Mouse (Mus musculus) lung, postnatal 36 days (tissue): Measurements from ENCODE around the gene Atxn7l1.
"Not testable (repeated sequence)": the region's sequence is repeated elsewhere in the genome, so short reads cannot be mapped to it uniquely, and the experiment has no call there.

Source experiments
- DNase-seq: peaks from one replicate; pipeline ENCODE4 v3.0.0; 2022; ENCODE audit warnings: mixed read lengths

Gene Atxn7l1

DNA sequence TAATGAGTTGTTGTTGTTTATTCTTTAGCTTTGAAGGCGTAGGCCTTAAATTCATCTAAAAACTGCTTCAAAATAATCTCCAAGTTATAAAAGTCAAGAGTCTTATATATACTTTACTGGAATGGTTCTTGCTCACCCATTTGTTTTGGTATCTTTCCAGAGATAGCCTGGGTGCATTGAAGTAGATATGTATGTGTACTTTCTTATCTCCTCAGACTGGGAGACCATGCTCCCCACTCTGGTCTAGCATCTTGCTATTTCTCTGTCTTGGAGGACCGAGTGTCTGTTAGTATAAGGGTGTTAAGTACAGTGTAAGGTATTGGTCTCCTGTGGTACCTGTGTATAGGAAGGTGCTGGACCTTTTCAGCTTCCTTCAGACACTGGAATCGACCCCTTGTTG lies 6.4 kb downstream of the Atxn7l1 start:
- DNase-seq, result no peak

DNA sequence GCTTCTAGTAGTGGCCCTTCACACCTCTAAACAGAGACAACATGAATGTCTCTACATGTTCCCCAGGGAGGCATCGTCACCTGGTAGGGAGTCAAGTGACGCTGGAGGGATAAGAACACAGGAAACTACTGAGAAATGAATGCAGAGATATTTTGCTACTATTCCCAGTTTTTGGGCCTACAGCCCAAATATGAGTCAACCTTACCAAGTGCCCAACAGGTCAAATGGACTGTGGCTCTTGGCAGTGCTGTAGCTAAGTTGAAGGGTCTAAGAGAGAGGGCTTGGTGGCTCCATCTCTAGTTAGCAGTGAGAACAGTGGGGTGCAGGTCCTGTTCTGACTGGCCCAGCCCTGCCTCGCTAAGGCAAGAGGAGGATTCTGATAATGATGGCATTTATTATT lies 7.2 kb downstream of the Atxn7l1 start:
- DNase-seq, result no peak

DNA sequence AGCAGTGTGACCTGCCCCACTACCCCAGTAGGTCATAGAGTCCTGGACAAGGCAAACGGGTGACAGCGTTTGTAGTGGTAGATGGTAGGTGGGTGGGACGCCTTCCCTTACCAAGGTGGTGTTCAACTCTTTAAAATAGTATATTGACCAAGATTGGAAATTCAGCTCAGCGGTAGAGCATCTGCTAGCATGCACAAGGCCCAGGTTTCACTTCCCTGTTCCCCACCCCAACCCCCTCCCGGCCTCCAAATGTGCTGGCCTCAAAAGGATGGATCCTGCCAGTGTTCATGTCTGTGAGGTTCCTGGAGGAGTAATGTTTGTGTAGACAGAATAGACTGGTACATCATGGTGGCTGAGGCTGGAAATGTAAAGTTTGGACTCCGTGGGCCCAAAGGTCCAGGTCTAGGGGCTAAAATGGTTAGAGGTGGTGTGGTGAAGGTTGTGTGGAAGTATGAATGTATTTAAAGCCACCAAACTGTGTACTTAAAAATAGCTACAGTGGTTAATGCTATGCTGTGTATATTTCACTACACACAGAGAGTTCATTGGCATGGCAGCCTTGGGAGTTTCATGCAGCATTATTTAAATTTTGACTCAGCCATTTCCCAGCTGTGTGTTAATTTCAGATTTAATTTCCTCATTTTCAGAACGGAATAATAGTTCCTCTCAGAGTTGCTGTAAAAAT lies 9.0 kb downstream of the Atxn7l1 start:
- peak; percentile 41 for DNase-seq

DNA sequence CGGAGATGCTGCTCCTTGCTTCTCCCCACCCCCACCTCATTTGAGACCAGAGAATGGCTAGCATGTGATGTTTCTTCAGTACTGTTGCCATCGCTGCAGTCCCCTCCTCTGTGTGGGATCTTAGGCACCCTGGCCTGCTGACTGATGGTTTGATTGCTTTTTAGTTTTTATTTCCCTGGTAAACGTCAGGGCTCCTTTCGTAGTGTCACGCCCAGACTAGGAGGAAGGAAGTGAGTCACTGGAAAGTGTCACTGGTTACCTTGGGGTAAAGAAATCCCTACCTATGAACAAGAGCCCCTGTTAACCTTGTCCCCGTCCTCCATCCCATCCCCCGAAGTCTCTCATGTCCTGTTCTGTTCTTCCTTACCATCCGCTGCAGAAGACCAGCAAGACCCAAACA lies 10.8 kb downstream of the Atxn7l1 start:
- DNase-seq, result no peak

DNA sequence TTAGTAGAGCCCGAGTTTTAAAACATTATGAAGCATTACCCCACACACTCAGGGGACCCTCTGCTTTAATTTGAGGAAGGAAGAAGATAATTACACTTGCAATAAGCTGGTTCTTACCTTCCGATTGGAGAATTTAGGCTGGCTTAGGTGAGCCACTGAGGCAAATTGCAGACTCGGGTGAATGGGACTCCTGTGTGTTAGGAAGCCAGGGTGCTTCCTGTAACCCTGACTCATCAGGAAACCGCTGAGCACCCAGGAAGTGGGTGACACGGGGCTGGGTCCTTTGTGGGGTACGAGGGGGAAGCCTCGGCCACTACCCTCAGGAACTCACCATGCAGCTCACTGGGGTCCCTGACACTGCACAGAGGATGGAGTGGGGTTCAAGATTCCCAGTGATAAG lies 12.9 kb downstream of the Atxn7l1 start:
- DNase-seq, result no peak

DNA sequence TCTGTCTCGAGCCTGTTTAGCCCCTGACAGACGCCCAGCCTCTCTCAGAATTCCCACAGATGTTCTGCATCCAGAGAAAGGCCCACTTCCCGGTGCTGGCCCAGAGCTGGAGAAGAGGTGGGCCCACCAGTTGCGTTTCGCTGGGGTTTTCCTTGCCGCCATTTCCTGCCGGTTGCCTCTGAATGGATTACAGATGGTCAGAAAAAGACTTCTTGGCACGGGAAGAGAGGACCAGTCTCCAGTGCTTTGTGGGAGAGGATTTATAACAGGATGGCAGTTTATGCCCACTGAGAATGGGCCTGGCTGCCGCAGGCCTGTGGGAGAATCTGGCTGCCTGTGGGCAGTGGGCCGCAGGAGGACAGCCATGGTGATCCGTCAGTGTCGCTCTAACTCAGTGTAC lies 15.0 kb downstream of the Atxn7l1 start:
- DNase-seq, result no peak

DNA sequence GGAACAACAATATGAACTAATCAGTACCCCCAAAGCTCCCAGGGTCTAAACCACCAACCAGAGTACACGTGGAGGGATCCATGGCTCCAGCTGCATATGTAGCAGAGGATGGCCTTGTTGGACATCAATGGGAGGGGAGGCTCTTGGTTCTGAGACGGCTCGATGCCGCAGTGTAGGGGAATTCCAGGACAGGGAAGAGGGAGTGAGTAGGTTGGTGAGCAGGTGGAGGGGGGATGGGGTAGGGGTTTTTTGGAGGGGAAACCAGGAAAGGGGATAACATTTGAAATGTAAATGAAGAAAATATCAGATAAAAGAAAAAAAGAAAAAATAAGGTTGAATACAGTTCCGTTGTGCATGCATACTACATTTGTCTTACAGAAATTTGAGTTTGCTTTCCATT lies 16.5 kb downstream of the Atxn7l1 start:
- not testable (repeated sequence) for DNase-seq

DNA sequence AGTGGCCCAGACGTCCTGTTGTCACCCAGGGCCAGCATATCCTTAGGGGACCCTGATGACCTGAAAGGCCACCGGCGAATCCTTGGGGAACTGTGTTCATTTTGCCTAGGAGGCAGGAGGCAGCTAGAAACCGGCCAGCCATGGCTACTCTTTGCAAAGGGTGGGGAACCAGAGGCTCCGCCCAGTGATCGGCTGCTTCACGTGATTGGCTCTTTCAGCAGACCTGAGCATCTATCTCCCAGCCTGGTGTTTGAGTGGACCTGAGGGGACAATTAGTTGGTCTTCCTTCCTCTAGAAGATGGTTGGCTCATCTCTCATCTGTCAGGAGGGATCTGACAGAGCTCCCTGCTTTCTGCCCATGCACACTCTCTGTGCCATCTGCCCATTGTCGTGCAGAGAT lies 19.2 kb downstream of the Atxn7l1 start:
- DNase-seq, result no peak

DNA sequence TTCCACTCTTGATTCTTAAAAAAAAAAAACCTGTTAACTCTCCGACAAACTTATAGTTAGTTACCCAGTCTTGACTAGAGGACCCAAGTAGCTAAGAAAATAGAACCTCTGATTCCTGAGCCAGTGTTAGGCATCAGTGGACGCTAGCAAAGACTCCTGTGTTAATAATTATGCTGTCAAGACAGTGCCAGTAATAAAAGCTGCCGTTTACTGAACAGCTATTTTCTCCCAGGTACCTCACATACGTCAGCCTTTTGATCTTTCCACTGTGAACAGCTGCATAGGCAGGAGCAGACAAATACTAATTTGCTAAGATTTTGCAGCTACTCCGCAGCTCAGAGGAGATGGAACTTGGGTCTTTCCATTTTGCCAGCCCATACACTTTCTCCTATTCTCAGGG lies 20.1 kb downstream of the Atxn7l1 start:
- DNase-seq, result no peak

DNA sequence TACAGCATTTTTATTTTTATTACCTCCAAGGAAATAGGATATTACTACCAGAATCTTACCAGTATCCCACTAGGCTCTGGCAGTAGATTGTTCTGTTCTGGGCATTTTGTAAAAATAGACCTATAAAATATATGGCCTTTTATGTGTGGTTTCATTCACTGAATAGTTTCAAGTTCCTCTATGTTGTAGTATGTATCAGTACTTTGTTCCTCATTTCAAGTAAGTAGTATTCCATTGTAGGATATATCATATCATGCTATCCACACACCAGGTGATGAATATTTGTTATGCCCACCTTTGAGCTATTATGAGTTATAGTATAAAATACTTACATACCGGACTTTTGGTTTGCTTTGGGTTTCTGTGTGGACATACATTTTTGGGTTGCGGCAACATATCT lies 21.0 kb downstream of the Atxn7l1 start:
- no peak for DNase-seq

DNA sequence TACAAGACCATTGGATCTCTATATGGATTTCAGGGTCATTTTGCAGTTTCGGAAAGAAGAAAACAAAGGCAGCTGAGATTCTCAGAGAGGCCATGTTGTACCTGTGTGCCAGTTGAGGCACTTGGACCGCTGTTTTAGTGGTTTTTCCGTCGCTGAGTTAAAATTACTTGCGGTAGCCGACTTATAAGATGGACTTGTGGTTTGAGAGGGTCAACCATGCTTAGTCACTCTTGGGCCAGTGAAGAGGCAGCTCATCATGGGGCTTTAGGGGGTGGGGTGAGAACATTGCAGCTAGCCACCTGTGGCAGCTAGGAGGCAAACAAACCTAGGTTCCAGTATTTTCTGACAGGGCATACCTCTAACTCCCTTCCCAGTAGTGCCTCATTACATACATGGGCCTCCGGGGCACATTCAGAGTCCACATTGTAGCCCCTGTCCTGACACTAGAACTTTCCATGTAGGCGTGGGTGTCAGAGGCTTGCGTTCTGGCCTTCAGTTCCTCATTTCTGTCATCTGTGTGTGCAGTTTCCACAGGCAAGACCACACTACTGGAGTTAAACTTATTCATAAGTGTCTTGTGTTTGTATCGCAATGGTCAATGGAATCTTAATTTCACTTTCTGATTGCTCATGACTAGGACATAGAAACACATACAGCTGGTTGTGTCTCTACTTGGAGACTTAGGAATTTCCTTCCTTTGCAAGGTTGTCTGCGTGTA lies 22.4 kb downstream of the Atxn7l1 start:
- peak; percentile 66 for DNase-seq

DNA sequence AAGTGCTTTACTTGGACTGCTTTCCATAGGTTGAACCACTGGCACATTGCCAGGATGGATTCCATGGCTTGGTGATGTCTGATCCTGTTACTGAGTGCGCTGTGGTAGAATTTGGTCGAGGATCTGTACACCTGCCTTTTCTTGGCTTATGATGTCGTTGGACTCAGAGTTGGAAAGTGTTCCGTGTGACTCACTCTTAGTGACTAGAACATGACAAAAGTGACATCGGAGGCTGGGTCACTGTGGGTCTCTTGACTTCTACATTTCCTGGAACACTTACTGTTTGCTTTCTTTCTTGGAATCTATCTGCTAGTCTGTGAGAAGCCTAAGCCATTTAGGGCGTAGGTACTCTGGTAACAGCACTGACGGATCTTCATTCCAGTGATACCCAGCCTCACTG lies 23.3 kb downstream of the Atxn7l1 start:
- DNase-seq, result peak; percentile 51

DNA sequence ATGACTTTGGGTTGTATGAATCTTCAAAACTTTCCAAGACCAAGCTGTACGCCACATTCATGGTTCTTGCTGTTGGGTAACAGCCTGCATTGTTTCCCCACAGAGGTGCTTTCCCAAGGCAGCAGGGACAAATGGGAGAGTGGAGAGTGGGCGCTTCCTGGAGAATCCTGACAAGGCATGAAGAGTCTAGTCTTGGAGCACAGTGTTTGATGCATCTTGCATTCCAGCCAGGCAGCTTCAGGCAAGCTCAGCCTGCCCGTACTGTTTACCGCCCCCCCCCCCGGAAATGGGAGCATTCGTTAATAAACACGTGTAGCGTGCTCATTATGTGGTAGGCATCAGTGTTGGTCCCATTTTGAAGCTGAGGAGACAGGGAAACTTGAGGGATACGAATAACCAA lies 25.4 kb downstream of the Atxn7l1 start:
- no peak for DNase-seq

DNA sequence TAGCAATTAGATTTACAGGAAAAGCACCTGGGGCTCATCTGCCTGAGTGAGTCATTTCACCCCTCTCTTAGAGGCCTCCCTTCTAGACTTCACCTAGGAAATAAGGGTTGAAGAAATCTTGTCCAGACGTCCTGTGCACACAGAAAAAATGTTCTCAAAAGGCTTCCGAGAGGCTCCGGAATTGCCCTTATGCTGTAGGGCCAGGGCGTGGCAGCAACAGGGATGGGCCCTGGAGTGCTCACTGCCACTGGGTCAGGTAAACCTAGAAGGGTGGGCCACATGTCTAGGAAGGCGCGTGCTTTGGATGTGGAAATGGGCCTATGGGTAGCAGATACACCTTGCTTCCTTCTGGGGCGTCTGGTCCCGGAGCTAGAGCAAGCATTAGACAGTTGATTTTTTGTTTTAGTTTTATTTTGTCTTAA lies 26.2 kb downstream of the Atxn7l1 start:
- DNase-seq, result peak; percentile 67

DNA sequence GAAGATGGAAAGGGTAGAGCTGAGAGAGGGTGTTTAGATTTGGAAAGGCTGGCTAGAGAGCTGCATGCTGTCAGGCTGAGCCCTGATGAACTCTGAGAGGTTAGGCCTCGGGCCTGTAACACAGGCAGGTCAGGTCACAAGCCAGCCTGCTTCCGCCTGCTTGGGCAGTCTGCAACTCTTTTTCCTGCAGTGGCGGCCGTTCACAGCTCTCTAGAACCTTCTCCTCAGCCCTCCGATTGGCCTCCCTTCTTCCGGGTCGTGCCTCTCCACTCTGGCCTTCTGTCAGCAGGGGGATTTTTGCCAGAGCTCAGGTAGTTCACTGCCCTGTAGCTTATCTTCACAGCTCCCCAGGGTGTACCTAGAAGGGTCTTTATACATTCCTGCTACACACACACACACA lies 26.7 kb downstream of the Atxn7l1 start:
- DNase-seq, result no peak

DNA sequence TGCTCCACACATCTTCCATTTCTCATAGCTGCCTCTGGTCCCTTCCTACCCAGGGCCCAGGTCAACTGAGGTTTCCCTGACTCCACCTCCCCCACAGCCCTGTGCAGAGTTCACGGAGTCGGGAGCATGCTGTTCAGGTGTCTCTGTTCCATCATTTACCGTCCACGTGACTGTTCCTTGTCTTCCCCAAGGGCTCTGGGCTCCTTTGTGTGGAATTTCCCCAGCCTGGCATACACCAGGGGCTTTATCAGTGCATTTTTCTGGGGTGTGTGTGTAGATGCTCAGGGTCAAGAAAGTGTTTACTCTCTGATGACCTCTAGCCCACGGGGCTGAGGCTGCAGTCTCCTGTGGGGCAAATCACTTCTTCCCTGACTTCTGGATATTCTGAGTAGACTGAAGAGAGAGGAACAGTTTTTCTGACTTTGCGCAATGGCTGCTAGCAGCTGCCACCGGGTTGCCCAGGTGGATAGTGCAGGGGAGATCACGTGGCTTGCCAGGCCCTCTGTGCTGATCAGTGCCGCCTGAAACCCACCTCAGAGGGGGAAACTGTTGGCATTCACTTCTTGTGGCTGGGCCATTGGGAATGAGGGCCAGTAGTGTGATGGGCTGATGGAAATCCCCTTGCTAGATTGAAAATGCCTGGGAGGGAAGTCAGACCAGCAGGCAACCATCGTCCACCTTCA lies 27.3 kb downstream of the Atxn7l1 start:
- no peak for DNase-seq

DNA sequence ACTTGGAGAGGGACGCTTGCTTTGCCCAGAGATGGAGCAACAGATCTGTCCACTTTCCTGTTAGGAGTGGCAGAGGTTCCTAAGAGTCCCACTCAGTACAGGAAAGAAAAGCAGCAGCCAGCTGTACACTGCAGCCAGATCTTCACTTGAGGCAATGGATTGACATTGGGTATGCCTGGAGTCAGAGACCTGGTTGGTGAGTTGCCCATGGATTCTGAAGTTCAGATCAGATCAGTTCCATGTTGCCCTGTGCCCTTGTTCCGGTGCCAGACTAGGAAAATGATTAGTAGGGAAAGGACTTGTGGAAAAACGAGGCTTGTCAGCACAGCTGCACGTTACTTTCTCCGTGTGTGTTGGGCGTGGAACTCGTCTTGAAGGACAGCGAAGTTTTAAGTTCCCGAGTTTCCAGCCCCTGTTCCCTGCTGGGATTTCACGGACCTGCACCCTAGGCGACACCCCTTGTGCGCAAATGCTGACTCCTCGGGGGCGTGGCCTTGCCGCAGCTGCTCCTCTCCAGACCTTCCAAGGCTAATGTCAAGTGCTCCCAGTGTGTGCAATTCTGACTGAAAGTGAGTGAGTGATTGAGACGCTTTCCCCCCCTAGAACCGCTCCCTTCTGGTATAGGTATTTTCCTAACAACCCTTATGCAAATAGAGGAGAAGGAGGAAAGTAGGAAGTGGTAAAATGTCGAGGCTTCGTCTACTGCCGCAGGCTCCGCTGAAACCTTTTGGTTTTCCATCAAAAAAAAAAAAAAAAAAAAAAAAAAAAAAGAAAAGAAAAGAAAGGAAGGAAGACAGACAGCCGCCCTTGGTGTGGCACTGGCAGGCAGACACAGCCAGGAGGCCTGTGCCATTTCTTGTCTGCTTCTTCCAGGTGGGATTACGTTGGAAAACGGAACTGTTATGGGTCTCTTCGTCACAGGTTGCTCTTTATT lies 28.4 kb downstream of the Atxn7l1 start:
- peak; percentile 85 for DNase-seq

DNA sequence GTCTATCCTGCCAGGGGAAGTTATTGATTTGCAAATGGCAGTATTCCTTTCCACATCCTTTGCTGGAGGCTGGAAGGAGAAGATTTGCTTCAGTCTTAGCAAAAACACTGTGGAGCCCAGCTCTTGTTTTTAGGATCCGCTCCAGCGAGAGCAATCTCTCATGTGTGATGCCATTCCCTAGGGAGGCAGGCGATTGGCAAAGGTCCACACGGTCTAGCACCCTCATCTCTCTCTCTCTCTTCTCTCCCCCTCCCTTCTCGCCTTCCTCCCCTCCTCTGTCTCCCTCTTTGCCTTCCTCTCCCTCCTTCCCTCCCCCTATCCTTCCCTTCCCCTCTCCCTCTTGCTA lies 29.0 kb downstream of the Atxn7l1 start:
- peak; percentile 52 for DNase-seq

DNA sequence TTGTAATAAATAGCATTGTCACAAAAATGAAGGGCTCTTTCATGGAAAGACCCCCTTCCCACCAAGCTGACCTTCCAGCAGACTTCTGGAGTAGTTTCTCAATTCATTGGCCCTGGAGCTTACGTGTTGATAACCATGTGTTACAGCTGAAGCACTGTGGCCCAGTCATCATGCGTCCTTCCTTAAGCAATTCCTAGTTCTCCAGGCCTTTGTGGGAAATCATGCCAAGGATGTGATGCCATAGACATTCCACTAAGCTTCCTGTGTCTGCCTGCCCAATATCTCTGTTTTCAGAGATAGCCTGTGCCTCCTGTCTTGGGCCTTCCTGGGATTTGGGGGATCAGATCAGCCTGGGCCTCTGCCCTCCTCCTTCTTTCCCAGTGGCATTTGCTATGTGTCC lies 32.9 kb downstream of the Atxn7l1 start:
- peak; percentile 28 for DNase-seq

DNA sequence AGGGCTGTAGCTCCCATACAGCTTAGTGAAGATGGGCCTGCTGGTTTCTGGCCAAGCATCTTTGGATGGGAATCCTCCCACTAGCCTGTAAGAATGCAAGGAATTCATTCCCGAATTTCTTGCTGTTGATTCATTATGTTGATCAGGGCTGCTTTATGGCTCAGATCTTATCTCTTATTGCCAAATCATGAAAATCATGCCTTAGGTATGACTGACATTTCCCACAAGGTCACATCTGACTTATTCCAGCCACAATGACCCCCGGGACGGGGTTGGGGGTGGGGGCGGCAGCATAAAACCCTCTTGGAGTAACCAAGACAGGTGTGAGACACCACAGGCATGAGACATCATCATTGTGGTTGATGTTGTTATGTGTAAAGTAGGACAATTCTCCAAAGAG lies 34.4 kb downstream of the Atxn7l1 start:
- DNase-seq, result no peak

DNA sequence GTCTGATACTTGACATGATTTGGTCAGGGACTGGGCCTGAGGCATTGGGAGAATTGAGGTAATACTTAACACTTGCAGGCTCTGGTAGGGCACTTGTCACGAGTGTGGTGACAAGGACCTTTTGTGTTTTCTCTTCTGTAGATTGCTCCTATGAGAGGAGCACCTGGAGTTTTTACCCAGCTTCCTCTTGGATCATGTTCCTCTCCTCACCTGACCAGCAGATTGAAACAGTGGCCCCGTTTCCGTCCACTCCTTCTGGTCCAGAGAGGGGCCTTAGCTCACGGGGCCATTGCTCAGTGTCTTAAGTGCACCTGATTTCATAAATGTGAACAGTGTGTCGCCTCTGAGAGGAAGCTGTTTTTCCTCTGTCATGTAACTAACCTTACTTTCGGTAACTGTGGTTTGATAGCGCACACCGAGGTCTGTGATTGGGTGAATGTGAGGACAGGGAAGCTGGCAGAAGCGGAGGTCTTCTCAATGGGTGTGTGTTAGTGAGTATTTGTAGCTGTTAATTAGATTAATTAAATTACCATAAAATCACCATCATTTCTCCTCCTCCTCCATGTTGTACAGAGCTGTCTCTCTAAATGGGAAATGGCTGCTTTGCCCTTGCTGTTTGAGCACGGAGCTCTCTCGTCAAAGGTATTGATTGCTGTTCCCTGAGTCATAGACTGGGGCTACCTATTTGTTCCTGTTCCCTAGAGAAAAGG lies 35.1 kb downstream of the Atxn7l1 start:
- DNase-seq, result no peak

DNA sequence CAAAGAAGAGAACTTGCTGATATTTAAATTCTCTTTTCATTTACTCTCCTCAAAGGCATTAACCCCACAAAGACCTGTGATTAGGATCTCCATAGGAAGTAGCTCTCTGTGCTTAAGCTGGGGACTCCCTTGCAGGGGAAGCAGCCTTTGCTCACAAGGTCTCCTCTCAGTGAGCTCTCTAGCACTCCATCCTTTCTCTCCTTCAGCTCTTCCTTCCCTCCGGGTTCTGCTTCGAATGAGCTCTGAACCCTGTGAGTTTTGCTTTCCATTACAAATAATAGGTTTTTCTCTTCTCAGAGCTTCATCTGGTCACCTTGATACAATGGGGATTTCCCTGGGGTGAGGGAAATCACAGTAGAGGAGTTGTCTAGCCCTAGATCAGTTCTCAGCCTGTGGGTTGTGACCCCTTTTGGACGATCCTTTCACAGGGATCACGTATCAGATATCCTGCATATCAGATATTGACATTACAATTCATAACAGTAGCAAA lies 35.7 kb downstream of the Atxn7l1 start:
- no peak for DNase-seq
